Mouse (Mus musculus) hindbrain, embryonic 15.5 days (tissue): ENCODE results near the gene Pcsk2. TPM values are rescaled to one million over a fixed set of nuclear protein-coding genes. Genes with fewer than 3 reads are reported as not detected.

Experiments
- ATAC-seq: fragments of 200-750 bp; cut with Nextera tagmentation; 2 replicates; pipeline ENCODE4 v1.8.0; 2017; ENCODE audit warnings: low read depth, moderate number of reproducible peaks, moderate TSS enrichment; ENCODE audit not compliant: low FRiP score
- H3K27ac ChIP-seq: fragments of 300-500 bp; sonication (generic); replicated peaks from 2 replicates; pipeline ENCODE4 v1.5.1; 2015; ENCODE audit warnings: mild to moderate bottlenecking, inconsistent platforms
- H3K27me3 ChIP-seq: fragments of 300-500 bp; sonication (generic); 2 replicates; pipeline ENCODE4 v1.6.1; 2015; ENCODE audit warnings: control low read depth, inconsistent platforms
- H3K36me3 ChIP-seq: fragments of 300-500 bp; sonication (generic); 2 replicates; pipeline ENCODE4 v1.6.1; 2015; ENCODE audit warnings: control low read depth, inconsistent platforms
- H3K4me1 ChIP-seq: fragments of 300-500 bp; sonication (generic); replicated peaks from 2 replicates; pipeline ENCODE4 v1.6.1; 2015; ENCODE audit warnings: control low read depth, inconsistent platforms
- H3K4me2 ChIP-seq: fragments of 300-500 bp; sonication (generic); 2 replicates; pipeline ENCODE4 v1.6.1; 2015; ENCODE audit warnings: moderate library complexity, mild to moderate bottlenecking, inconsistent platforms
- H3K4me3 ChIP-seq: fragments of 300-500 bp; sonication (generic); 2 replicates; pipeline ENCODE4 v1.5.1; 2015; ENCODE audit warnings: mild to moderate bottlenecking, inconsistent platforms
- H3K9ac ChIP-seq: fragments of 300-500 bp; sonication (generic); 2 replicates; pipeline ENCODE4 v1.6.1; 2015; ENCODE audit warnings: inconsistent platforms
- H3K9me3 ChIP-seq: fragments of 300-500 bp; sonication (generic); 2 replicates; pipeline ENCODE4 v1.6.1; 2016; ENCODE audit warnings: control low read depth, inconsistent platforms
- WGBS: fragments of 180-500 bp; shearing (Covaris S2); methylation state at CpG from one replicate; pipeline ENCODE4 v1.1.7; 2015; 5-methylcytosine and 5-hydroxymethylcytosine counted together
- polyA plus RNA-seq: library from polyadenylated mRNA; unstranded; fragments of >200 nt; fragmentation: Nextera tagmentation; extraction: Ambion mirVana; gene quantifications from 2 replicates; pipeline ENCODE4 v1.2.1, GENCODE M21; 2015

Pcsk2 gene
- polyA plus RNA-seq = 22.4 and 24.5 TPM in 2 replicates

GRCm38 (mm10) chr2:143545758-143546246 lies at the start of gene Pcsk2:
TSS of gene Pcsk2 (plus strand) at chr2:143546156.
- ATAC-seq = peak; percentile 97
- Histone ChIP-seq H3K9me3 (no peaks in the 10 kb centered on the region), H3K4me3 (peak within 1 kb of the TSS; percentile 73), H3K27ac (peak within 1 kb of the TSS; percentile 91), H3K4me1 (peaks cover 19% of the 10 kb centered on the region), H3K9ac (peak within 1 kb of the TSS; percentile 70), H3K36me3 (no peaks in the 10 kb centered on the region), H3K27me3 (0 out of 2 replicates have a peak, but pooled peaks cover 2% of the 10 kb centered on the region), H3K4me2 (peak within 1 kb of the TSS; percentile 69)
- WGBS = under 1% methylated on average over 32 of the region's 51 CpGs

GRCm38 (mm10) chr2:143500845-143501244 lies 45.1 kb upstream of the Pcsk2 start:
- WGBS = 71% methylated on average over 9 of the region's 9 CpGs
- Histone ChIP-seq H3K4me1 (no peaks in the 10 kb centered on the region; the same call in 1 of the 2 replicates), H3K4me3 (no peak overlapping the region), H3K36me3 (no peaks in the 10 kb centered on the region), H3K9ac (no peak overlapping the region), H3K27ac (no peak overlapping the region), H3K4me2 (no peak overlapping the region), H3K9me3 (no peaks in the 10 kb centered on the region), H3K27me3 (no peaks in the 10 kb centered on the region)
- ATAC-seq = peak; percentile 42; the same call in 1 of the 2 replicates

GRCm38 (mm10) chr2:143501760-143502159 lies 44.2 kb upstream of the Pcsk2 start:
- ATAC-seq = no peak
- Histone ChIP-seq H3K27me3 (no peaks in the 10 kb centered on the region), H3K9me3 (no peaks in the 10 kb centered on the region), H3K4me3 (no peak overlapping the region), H3K4me2 (no peak overlapping the region), H3K36me3 (no peaks in the 10 kb centered on the region), H3K27ac (no peak overlapping the region), H3K4me1 (no peaks in the 10 kb centered on the region; the same call in 1 of the 2 replicates), H3K9ac (no peak overlapping the region)
- WGBS = 41% methylated on average over 5 of the region's 5 CpGs

- Histone ChIP-seq H3K9ac (no peak overlapping the region), H3K27me3 (no peaks in the 10 kb centered on the region), H3K9me3 (no peaks in the 10 kb centered on the region), H3K27ac (no peak overlapping the region), H3K36me3 (no peaks in the 10 kb centered on the region), H3K4me3 (no peak overlapping the region), H3K4me2 (no peak overlapping the region), H3K4me1 (no peaks in the 10 kb centered on the region; the same call in 1 of the 2 replicates)
- no peak for ATAC-seq
- 56% methylated on average over 3 of the region's 3 CpGs for WGBS
Measured at GRCm38 (mm10) chr2:143502203-143502602, 43.8 kb upstream of the Pcsk2 start.

- H3K9me3 ChIP-seq = no peaks in the 10 kb centered on the region
- 0 out of 2 replicates have a peak, but pooled peaks cover under 1% of the 10 kb centered on the region for H3K27me3 ChIP-seq
- no peak overlapping the region for H3K4me2 ChIP-seq
- H3K27ac ChIP-seq = no peak overlapping the region
- WGBS = 18% methylated on average over 3 of the region's 3 CpGs
- no peak overlapping the region for H3K4me3 ChIP-seq
- H3K9ac ChIP-seq = no peak overlapping the region
- no peaks in the 10 kb centered on the region for H3K36me3 ChIP-seq
- no peak for ATAC-seq
- no peaks in the 10 kb centered on the region for H3K4me1 ChIP-seq
Measured at GRCm38 (mm10) chr2:143536485-143536884, 9.5 kb upstream of the Pcsk2 start.

- 0 out of 2 replicates have a peak, but pooled peaks cover 2% of the 10 kb centered on the region for H3K27me3 ChIP-seq
- WGBS = 0% methylated on average over 7 of the region's 7 CpGs
Measured at GRCm38 (mm10) chr2:143545299-143545751, 631 bp upstream of the Pcsk2 start.

GRCm38 (mm10) chr2:143546412-143547211 lies 656 bp downstream of the Pcsk2 start:
- Histone ChIP-seq H3K36me3 (no peaks in the 10 kb centered on the region), H3K4me1 (peaks cover 19% of the 10 kb centered on the region), H3K4me3 (peak overlapping the region; percentile 73), H3K27ac (peak overlapping the region; percentile 91), H3K27me3 (0 out of 2 replicates have a peak, but pooled peaks cover under 1% of the 10 kb centered on the region), H3K9ac (peak overlapping the region; percentile 70), H3K9me3 (no peaks in the 10 kb centered on the region), H3K4me2 (peak overlapping the region; percentile 69)
- WGBS = under 1% methylated on average over 33 of the region's 33 CpGs
- no peak for ATAC-seq

More at GRCm38 (mm10) chr2:143545299-143545751, 631 bp upstream of the Pcsk2 start:
- H3K4me3 ChIP-seq = peak overlapping the region; percentile 73
- ATAC-seq = peak; percentile 59
- no peaks in the 10 kb centered on the region for H3K9me3 ChIP-seq
- H3K27ac ChIP-seq = peak overlapping the region; percentile 91
- peaks cover 19% of the 10 kb centered on the region for H3K4me1 ChIP-seq
- peak overlapping the region; percentile 70 for H3K9ac ChIP-seq
- H3K4me2 ChIP-seq = peak overlapping the region; percentile 69
- H3K36me3 ChIP-seq = no peaks in the 10 kb centered on the region

GRCm38 (mm10) chr2:143547251-143548090 lies 1.5 kb downstream of the Pcsk2 start:
- ATAC-seq = no peak
- WGBS = under 1% methylated on average over 32 of the region's 32 CpGs
- Histone ChIP-seq H3K9me3 (no peaks in the 10 kb centered on the region), H3K4me2 (peak overlapping the region; percentile 69), H3K9ac (peak overlapping the region; percentile 70), H3K36me3 (no peaks in the 10 kb centered on the region), H3K4me1 (peaks cover 19% of the 10 kb centered on the region), H3K4me3 (peak overlapping the region; percentile 73), H3K27ac (no peak overlapping the region), H3K27me3 (no peaks in the 10 kb centered on the region)

- Histone ChIP-seq H3K9me3 (no peaks in the 10 kb centered on the region), H3K4me1 (no peaks in the 10 kb centered on the region), H3K9ac (no peak overlapping the region), H3K4me3 (no peak overlapping the region), H3K27ac (no peak overlapping the region), H3K4me2 (no peak overlapping the region), H3K36me3 (no peaks in the 10 kb centered on the region), H3K27me3 (no peaks in the 10 kb centered on the region)
- WGBS = 67% methylated on average over 4 of the region's 4 CpGs
- no peak for ATAC-seq
Measured at GRCm38 (mm10) chr2:143560384-143560783, 14.4 kb downstream of the Pcsk2 start.

GRCm38 (mm10) chr2:143565062-143565461 lies 19.1 kb downstream of the Pcsk2 start:
- 74% methylated on average over 2 of the region's 2 CpGs for WGBS
- Histone ChIP-seq H3K9ac (no peak overlapping the region), H3K27ac (no peak overlapping the region), H3K4me2 (no peak overlapping the region), H3K4me3 (no peak overlapping the region), H3K4me1 (no peaks in the 10 kb centered on the region), H3K36me3 (no peaks in the 10 kb centered on the region), H3K9me3 (no peaks in the 10 kb centered on the region), H3K27me3 (no peaks in the 10 kb centered on the region)
- no peak for ATAC-seq

GRCm38 (mm10) chr2:143565961-143566360 lies 20.0 kb downstream of the Pcsk2 start:
- Histone ChIP-seq H3K4me2 (no peak overlapping the region), H3K27ac (no peak overlapping the region), H3K36me3 (no peaks in the 10 kb centered on the region), H3K27me3 (no peaks in the 10 kb centered on the region), H3K9me3 (no peaks in the 10 kb centered on the region), H3K4me1 (no peaks in the 10 kb centered on the region), H3K9ac (no peak overlapping the region), H3K4me3 (no peak overlapping the region)
- no peak for ATAC-seq
- 87% methylated on average over 6 of the region's 6 CpGs for WGBS
